Mouse (Mus musculus): ENCODE data around the gene Spag6.

DNA sequence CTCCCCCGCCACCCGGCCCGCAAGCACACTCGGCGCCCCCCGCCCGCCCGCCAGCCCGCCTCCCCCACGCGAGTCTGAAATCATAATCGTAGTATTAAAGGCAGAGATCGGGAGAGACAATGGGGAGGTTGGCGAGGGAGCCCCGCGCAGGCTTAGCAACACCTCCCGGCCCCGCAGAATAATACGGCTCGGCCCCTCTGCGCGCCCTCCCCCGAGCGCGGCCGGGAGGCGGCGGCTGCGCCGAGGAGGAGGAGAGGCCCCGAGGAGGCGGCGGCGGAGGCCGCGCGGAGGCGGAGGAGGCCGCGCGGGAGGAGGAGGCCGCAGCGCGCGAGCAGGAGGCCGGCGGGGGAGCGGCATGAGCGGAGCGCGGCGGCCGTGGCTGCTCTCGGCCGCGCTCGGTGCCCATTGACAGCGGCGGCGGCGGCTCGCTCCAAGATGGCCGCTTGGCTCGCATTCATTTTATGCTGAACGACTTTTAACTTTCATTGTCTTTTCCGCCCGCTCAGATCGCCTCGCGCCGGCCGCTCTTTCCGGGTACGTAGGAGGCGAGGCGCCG lies 16.8 kb upstream of the Spag6 start, which contains the start of gene Bmi1:
- TF ChIP-seq CTCF (IDR thresholded peaks at IDR 0.05; ENCODE audit: extremely low read depth, insufficient read depth, insufficient read length, insufficient replicate concordance) = no peak
- no peak for TF ChIP-seq POLR2A (IDR thresholded peaks at IDR 0.05; ENCODE audit: low read depth, low read length)
